Mouse (Mus musculus): ENCODE measurements around the gene Cadm4. TPM values are rescaled to one million over a fixed set of nuclear protein-coding genes. Genes with fewer than 3 reads are reported as not detected.

Gene Cadm4
- total and polyA plus RNA-seq, 2 experiments from 2014 or later, result 102 to 412 TPM

DNA sequence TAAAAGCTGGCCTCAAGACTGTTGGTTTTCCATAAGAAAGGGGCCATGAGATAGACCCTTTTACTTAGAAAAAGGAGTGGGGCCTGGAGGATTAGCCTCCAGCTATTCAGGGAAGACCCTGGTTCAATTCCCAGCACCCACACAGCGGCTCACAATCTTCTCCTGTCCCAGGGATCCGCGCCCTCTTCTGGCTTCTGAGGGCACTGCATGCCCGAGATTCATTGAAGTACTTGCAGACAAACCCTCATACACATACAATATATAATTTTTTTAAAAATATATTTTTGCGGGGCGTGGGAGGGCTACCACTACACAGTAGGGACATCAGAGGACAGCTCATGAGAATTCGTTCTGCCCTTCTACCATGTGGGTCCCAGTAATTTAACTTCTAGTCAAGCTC lies 19.1 kb downstream of the Cadm4 start:
- Histone ChIP-seq H3K36me3 (ENCODE audit: insufficient read depth) (peaks cover 43% of the 10 kb centered on the region), H3K9me3 (ENCODE audit: low read length) (no peaks in the 10 kb centered on the region), H3K27me3 (ENCODE audit: insufficient read depth, low read length) (no peaks in the 10 kb centered on the region), H3K4me2 (ENCODE audit: low read depth) (no peak overlapping the region), H3K4me3 (ENCODE audit: low read depth, low read length) (no peak overlapping the region), H3K9ac (no peak overlapping the region), H3K4me1 (ENCODE audit: insufficient read depth) (peaks cover 7% of the 10 kb centered on the region; the same call in 1 of the 2 replicates), H3K27ac (ENCODE audit: low read depth, low read length) (no peak overlapping the region)
- no peak for ATAC-seq
- TF ChIP-seq CTCF (IDR thresholded peaks at IDR 0.05; ENCODE audit: low read depth), result peak; percentile 59
- 41% methylated on average over 7 of the region's 7 CpGs for WGBS
- peak; percentile 61 for DNase-seq

DNA sequence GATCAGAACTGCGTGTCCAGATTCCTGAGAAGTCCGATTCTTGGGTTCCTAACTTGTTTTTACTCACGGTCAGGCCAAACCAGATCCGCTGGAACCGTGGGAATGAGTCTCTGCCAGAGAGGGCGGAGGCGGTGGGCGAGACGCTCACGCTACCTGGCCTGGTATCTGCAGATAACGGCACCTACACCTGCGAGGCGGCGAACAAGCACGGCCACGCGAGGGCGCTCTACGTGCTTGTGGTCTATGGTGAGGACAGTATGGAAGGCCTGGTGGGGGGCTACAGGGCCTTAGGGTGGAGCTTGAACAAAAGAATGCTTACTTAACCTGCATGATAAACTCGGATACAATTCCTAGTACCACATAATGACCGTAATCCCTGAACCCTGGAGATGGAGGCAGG lies 19.7 kb downstream of the Cadm4 start:
- peaks cover 43% of the 10 kb centered on the region for H3K36me3 ChIP-seq (ENCODE audit: insufficient read depth)
- no peak for ATAC-seq
- 59% methylated on average over 21 of the region's 21 CpGs for WGBS

DNA sequence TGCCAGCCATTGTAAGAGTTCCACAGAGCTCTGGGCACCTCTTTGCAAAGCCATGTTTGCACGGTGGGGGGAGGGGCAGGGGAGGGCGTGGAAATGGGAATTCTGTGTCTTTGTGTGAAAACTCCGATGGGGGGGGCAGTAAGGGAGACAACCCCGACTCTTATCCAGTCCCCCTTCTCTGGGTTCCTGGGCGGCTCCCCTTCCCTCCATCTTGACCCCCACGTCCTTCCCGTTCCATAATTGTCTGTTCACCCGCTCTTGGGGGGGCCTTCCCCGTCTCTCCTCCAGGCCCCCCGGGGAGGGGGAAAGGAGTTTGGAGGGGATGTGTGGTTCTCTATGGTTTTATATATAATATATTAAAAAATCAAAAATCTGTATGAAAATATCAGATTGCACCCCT lies 22.2 kb downstream of the Cadm4 start:
- DNase-seq, result no peak
- no peak for TF ChIP-seq CTCF (IDR thresholded peaks at IDR 0.05; ENCODE audit: low read depth)
- ATAC-seq, result no peak
- no peaks in the 10 kb centered on the region for H3K27me3 ChIP-seq (ENCODE audit: insufficient read depth, low read length)
- no peak overlapping the region for H3K27ac ChIP-seq (ENCODE audit: low read depth, low read length)
- H3K9me3 ChIP-seq (ENCODE audit: low read length), result no peaks in the 10 kb centered on the region
- no peak overlapping the region for H3K4me3 ChIP-seq (ENCODE audit: low read depth, low read length)
- H3K36me3 ChIP-seq (ENCODE audit: insufficient read depth), result peaks cover 43% of the 10 kb centered on the region
- H3K9ac ChIP-seq, result no peak overlapping the region
- no peak overlapping the region for H3K4me2 ChIP-seq (ENCODE audit: low read depth)
- peaks cover 15% of the 10 kb centered on the region for H3K4me1 ChIP-seq (ENCODE audit: insufficient read depth)
- WGBS, result 23% methylated on average over 10 of the region's 10 CpGs

More for the DNA sequence above, 19.7 kb downstream of the Cadm4 start:
- no peak overlapping the region for H3K4me2 ChIP-seq (ENCODE audit: low read depth)
- DNase-seq, result no peak
- no peak overlapping the region for H3K9ac ChIP-seq
- H3K9me3 ChIP-seq (ENCODE audit: low read length), result no peaks in the 10 kb centered on the region
- H3K4me1 ChIP-seq (ENCODE audit: insufficient read depth), result peaks cover 7% of the 10 kb centered on the region; the same call in 1 of the 2 replicates
- no peak overlapping the region for H3K27ac ChIP-seq (ENCODE audit: low read depth, low read length)
- TF ChIP-seq CTCF (IDR thresholded peaks at IDR 0.05; ENCODE audit: low read depth), result peak; percentile 44
- H3K4me3 ChIP-seq (ENCODE audit: low read depth, low read length), result no peak overlapping the region
- no peaks in the 10 kb centered on the region for H3K27me3 ChIP-seq (ENCODE audit: insufficient read depth, low read length)

DNA sequence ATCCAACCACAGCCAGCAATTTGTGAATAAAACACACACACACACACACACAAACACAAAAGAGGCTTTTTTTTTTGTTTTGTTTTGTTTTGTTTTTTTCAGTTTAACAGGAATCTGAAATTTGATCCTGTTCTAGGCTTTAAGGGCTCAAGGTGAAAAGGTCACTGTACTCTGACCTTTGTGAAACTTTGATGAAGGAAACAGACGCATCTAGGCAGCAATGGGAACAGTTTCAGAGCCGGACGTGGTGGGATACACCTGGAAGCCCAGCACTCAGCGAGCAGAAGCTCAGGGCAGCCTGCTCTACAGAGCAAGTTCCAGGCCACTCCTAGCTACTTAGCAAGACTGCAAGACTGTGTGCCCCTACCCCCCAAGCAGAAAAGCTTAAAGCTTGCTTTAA lies 23.0 kb downstream of the Cadm4 start:
- Histone ChIP-seq H3K27me3 (ENCODE audit: insufficient read depth, low read length) (no peaks in the 10 kb centered on the region), H3K27ac (ENCODE audit: low read depth, low read length) (peak overlapping the region; percentile 100; the same call in 1 of the 2 replicates), H3K9ac (no peak overlapping the region), H3K36me3 (ENCODE audit: insufficient read depth) (peaks cover 37% of the 10 kb centered on the region), H3K9me3 (ENCODE audit: low read length) (no peaks in the 10 kb centered on the region), H3K4me1 (ENCODE audit: insufficient read depth) (peaks cover 15% of the 10 kb centered on the region), H3K4me2 (ENCODE audit: low read depth) (no peak overlapping the region), H3K4me3 (ENCODE audit: low read depth, low read length) (no peak overlapping the region)
- TF ChIP-seq CTCF (IDR thresholded peaks at IDR 0.05; ENCODE audit: low read depth), result no peak
- DNase-seq (no peak), ATAC-seq (no peak)
- WGBS, result 39% methylated on average over 4 of the region's 4 CpGs

DNA sequence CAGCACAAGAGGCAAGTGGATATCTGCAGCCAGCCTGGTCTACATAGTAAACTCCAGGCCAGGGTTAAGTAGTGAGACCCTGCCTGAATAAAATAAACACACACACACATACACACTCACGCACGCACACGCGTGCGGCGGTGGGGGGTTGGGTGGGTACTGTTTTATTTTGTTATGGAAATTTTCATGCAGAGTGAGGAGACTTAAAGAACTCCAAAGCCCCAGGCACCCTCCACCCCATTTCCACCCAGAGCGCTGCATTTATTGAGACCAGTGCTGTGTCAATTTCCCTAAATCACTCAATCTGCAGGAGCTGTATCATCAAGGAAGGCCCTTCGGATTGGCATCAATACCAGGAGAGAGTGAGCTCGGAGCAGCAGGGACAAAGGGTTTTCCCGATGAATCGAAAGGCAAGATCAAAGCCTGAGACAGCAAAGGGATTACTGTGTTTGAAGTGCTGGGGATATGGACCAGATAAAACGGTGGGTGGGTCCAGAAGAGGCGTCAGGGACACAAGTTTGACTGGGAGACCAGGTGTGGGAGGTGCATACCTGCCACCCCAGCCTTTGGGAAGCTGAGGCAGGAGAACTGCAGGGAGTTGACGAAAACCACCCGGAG lies 23.7 kb downstream of the Cadm4 start:
- H3K27ac ChIP-seq (ENCODE audit: low read depth, low read length), result peak overlapping the region; percentile 100
- no peaks in the 10 kb centered on the region for H3K9me3 ChIP-seq (ENCODE audit: low read length)
- H3K27me3 ChIP-seq (ENCODE audit: insufficient read depth, low read length), result no peaks in the 10 kb centered on the region
- H3K4me2 ChIP-seq (ENCODE audit: low read depth), result peak overlapping the region; percentile 71
- H3K4me1 ChIP-seq (ENCODE audit: insufficient read depth), result peaks cover 15% of the 10 kb centered on the region
- WGBS, result 7% methylated on average over 15 of the region's 15 CpGs
- ATAC-seq (no peak), DNase-seq (peak; percentile 46)
- peak overlapping the region; percentile 94 for H3K9ac ChIP-seq
- 0 out of 2 replicates have a peak overlapping the region, but pooled peaks have one; percentile 67 for H3K4me3 ChIP-seq (ENCODE audit: low read depth, low read length)
- peaks cover 30% of the 10 kb centered on the region for H3K36me3 ChIP-seq (ENCODE audit: insufficient read depth)
- no peak for TF ChIP-seq CTCF (IDR thresholded peaks at IDR 0.05; ENCODE audit: low read depth)

DNA sequence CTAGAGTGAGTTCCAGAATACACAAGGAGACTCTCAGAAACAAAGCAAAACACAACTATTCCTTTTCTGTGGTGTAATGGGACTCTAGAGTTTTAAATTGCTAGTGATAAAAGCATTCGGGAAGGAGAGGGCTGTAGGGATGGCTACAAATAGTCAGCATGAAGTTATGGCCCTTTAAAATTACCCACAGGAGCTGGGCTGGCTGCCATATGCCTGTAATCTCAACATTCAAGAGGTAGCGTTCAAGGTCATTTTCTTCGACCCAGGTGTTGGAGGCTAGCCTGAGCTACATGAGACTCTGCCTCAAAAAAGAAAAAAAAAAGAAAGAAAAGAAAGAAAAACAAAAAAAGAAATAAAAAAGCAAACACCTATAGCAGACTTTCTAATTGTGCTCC lies 24.2 kb downstream of the Cadm4 start:
- Histone ChIP-seq H3K27me3 (ENCODE audit: insufficient read depth, low read length) (no peaks in the 10 kb centered on the region), H3K4me1 (ENCODE audit: insufficient read depth) (peaks cover 18% of the 10 kb centered on the region), H3K36me3 (ENCODE audit: insufficient read depth) (peaks cover 28% of the 10 kb centered on the region), H3K4me3 (ENCODE audit: low read depth, low read length) (peak overlapping the region; percentile 67), H3K9ac (peak overlapping the region; percentile 94), H3K9me3 (ENCODE audit: low read length) (no peaks in the 10 kb centered on the region), H3K27ac (ENCODE audit: low read depth, low read length) (peak overlapping the region; percentile 100), H3K4me2 (ENCODE audit: low read depth) (peak overlapping the region; percentile 71)
- no peak for TF ChIP-seq CTCF (IDR thresholded peaks at IDR 0.05; ENCODE audit: low read depth)
- DNase-seq, result no peak
- no peak for ATAC-seq
- WGBS, result 10% methylated on average over 3 of the region's 3 CpGs

DNA sequence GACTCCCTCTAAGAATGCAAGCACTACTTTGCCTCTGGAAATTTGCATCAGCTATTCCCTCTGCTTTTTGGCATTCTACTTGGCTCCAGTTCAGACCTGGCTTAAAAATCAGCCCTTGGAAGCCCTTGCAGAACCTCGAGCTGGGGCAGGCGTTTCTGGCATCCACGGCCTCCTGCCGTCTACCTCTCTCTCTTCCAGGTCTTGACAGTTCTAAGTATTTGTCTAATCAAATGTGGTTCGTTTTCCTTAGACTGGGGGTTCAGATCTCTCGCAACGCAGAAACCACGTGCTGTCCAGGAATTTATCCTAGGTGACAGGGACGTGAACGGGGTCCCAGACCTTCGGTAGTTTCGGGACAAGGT lies 24.6 kb downstream of the Cadm4 start:
- Histone ChIP-seq H3K4me3 (ENCODE audit: low read depth, low read length) (peak overlapping the region; percentile 67), H3K27ac (ENCODE audit: low read depth, low read length) (peak overlapping the region; percentile 100), H3K4me2 (ENCODE audit: low read depth) (peak overlapping the region; percentile 71), H3K36me3 (ENCODE audit: insufficient read depth) (peaks cover 28% of the 10 kb centered on the region), H3K27me3 (ENCODE audit: insufficient read depth, low read length) (no peaks in the 10 kb centered on the region), H3K9me3 (ENCODE audit: low read length) (no peaks in the 10 kb centered on the region), H3K4me1 (ENCODE audit: insufficient read depth) (peaks cover 18% of the 10 kb centered on the region), H3K9ac (peak overlapping the region; percentile 94)
- DNase-seq (no peak), ATAC-seq (peak; percentile 20)
- WGBS, result 1% methylated on average over 12 of the region's 12 CpGs
- no peak for TF ChIP-seq CTCF (IDR thresholded peaks at IDR 0.05; ENCODE audit: low read depth)
